Mouse (Mus musculus): ENCODE data around the gene Osbpl6. TPM values are rescaled to one million over a fixed set of nuclear protein-coding genes. Genes with fewer than 3 reads are reported as not detected.

Osbpl6 gene
- polyA plus RNA-seq, 1 experiment from 2014 or later, result 5.9 TPM

GRCm38 (mm10) chr2:76597521-76597920, 191.2 kb downstream of the Osbpl6 start:
- Histone ChIP-seq H3K9me3 (ENCODE audit: control insufficient read depth, low read length) (no peaks in the 10 kb centered on the region), H3K4me1 (ENCODE audit: control insufficient read depth in 2 of 2, insufficient read depth in 2 of 2, low read length in 2 of 2) (no peaks in the 10 kb centered on the region), H3K27ac (replicated peaks in 1 of 2; ENCODE audit: control insufficient read depth in 1 of 2, insufficient read depth in 1 of 2, low read depth in 2 of 2, low read length in 2 of 2) (no peak overlapping the region), H3K27me3 (ENCODE audit: control insufficient read depth, insufficient read depth, low read length) (no peaks in the 10 kb centered on the region), H3K9ac (ENCODE audit: low read length) (no peak overlapping the region), H3K4me3 (ENCODE audit: control insufficient read depth in 1 of 2, insufficient read depth in 1 of 2, low read depth in 1 of 2, low read length in 2 of 2) (no peak overlapping the region), H3K4me2 (ENCODE audit: low read length) (no peak overlapping the region), H3K36me3 (ENCODE audit: control insufficient read depth, insufficient read depth, low read length) (no peaks in the 10 kb centered on the region)
- no peak for ATAC-seq (ENCODE audit: insufficient number of reproducible peaks, insufficient read depth, low FRiP score, low read depth)
- WGBS, result 83% methylated on average over 11 of the region's 11 CpGs

- no peaks in the 10 kb centered on the region for H3K9me3 ChIP-seq (ENCODE audit: control insufficient read depth, low read length)
- no peak for ATAC-seq (ENCODE audit: insufficient number of reproducible peaks, insufficient read depth, low FRiP score, low read depth)
- WGBS, result 74% methylated on average over 5 of the region's 5 CpGs
- no peak overlapping the region for H3K27ac ChIP-seq (replicated peaks in 1 of 2; ENCODE audit: control insufficient read depth in 1 of 2, insufficient read depth in 1 of 2, low read depth in 2 of 2, low read length in 2 of 2)
- no peaks in the 10 kb centered on the region for H3K4me1 ChIP-seq (ENCODE audit: control insufficient read depth in 2 of 2, insufficient read depth in 2 of 2, low read length in 2 of 2)
- no peaks in the 10 kb centered on the region for H3K36me3 ChIP-seq (ENCODE audit: control insufficient read depth, insufficient read depth, low read length)
- H3K4me3 ChIP-seq (ENCODE audit: control insufficient read depth in 1 of 2, insufficient read depth in 1 of 2, low read depth in 1 of 2, low read length in 2 of 2), result no peak overlapping the region
- no peak overlapping the region for H3K4me2 ChIP-seq (ENCODE audit: low read length)
- H3K9ac ChIP-seq (ENCODE audit: low read length), result no peak overlapping the region
- no peaks in the 10 kb centered on the region for H3K27me3 ChIP-seq (ENCODE audit: control insufficient read depth, insufficient read depth, low read length)
Observed at GRCm38 (mm10) chr2:76599214-76599613, 192.9 kb downstream of the Osbpl6 start.

DNA sequence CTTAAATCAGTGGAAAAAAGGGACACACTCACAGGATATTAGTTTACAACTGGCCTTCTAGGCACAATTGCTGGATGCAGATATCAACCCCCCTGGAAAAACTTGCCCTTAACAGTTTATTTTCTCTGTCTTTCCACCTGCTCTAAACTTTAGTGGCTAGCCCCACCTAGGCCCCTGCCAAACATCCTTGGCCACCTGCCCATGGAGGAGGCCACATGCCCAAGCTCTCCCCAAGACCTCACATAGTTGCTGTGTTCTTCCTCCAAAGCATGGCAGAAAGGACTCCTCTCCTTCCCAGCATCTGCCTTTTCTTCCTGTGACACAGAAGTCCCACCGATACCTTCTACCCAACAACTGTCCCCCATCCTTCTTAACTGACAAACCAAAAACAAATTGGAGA, 195.9 kb downstream of the Osbpl6 start:
- Histone ChIP-seq H3K9me3 (ENCODE audit: control insufficient read depth, low read length) (no peaks in the 10 kb centered on the region), H3K4me2 (ENCODE audit: low read length) (no peak overlapping the region), H3K27ac (replicated peaks in 1 of 2; ENCODE audit: control insufficient read depth in 1 of 2, insufficient read depth in 1 of 2, low read depth in 2 of 2, low read length in 2 of 2) (no peak overlapping the region), H3K4me1 (ENCODE audit: control insufficient read depth in 2 of 2, insufficient read depth in 2 of 2, low read length in 2 of 2) (no peaks in the 10 kb centered on the region), H3K27me3 (ENCODE audit: control insufficient read depth, insufficient read depth, low read length) (no peaks in the 10 kb centered on the region), H3K9ac (ENCODE audit: low read length) (no peak overlapping the region), H3K36me3 (ENCODE audit: control insufficient read depth, insufficient read depth, low read length) (no peaks in the 10 kb centered on the region), H3K4me3 (ENCODE audit: control insufficient read depth in 1 of 2, insufficient read depth in 1 of 2, low read depth in 1 of 2, low read length in 2 of 2) (no peak overlapping the region)
- no peak for ATAC-seq (ENCODE audit: insufficient number of reproducible peaks, insufficient read depth, low FRiP score, low read depth)
- whole genome bisulfite sequencing, result 78% methylated on average over 1 of the region's 1 CpGs

DNA sequence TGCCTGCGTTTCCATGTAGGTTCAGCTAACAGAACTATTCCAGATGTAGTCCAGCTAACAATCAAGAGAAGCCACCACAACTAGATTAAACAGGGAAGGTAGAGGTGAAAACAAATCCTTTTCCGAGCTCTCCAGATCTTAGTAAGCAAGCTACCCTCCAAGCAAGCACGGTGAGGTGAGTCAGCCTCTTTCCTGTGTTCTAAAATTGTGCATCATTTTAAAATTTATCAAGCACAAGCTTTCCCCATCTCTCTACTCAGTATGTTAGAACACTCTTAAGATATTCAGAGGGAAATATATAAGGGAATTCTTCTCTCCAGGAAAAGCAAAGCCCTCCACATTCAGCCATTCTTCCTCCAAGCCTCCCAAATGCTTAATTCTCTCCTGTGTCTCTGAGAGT, 200.4 kb downstream of the Osbpl6 start:
- Histone ChIP-seq H3K27me3 (ENCODE audit: control insufficient read depth, insufficient read depth, low read length) (no peaks in the 10 kb centered on the region), H3K4me2 (ENCODE audit: low read length) (no peak overlapping the region), H3K27ac (replicated peaks in 1 of 2; ENCODE audit: control insufficient read depth in 1 of 2, insufficient read depth in 1 of 2, low read depth in 2 of 2, low read length in 2 of 2) (no peak overlapping the region), H3K9me3 (ENCODE audit: control insufficient read depth, low read length) (no peaks in the 10 kb centered on the region), H3K4me1 (ENCODE audit: control insufficient read depth in 2 of 2, insufficient read depth in 2 of 2, low read length in 2 of 2) (peaks cover 0 to 8% of the 10 kb centered on the region in 2 experiments; a peak in 3 of 4 replicates), H3K4me3 (ENCODE audit: control insufficient read depth in 1 of 2, insufficient read depth in 1 of 2, low read depth in 1 of 2, low read length in 2 of 2) (no peak overlapping the region), H3K36me3 (ENCODE audit: control insufficient read depth, insufficient read depth, low read length) (no peaks in the 10 kb centered on the region), H3K9ac (ENCODE audit: low read length) (no peak overlapping the region)
- 80% methylated on average over 3 of the region's 3 CpGs for WGBS
- no peak for ATAC-seq (ENCODE audit: insufficient number of reproducible peaks, insufficient read depth, low FRiP score, low read depth)

GRCm38 (mm10) chr2:76610326-76611104, 204.2 kb downstream of the Osbpl6 start:
- Histone ChIP-seq H3K27ac (replicated peaks in 1 of 2; ENCODE audit: control insufficient read depth in 1 of 2, insufficient read depth in 1 of 2, low read depth in 2 of 2, low read length in 2 of 2) (no peak overlapping the region), H3K9me3 (ENCODE audit: control insufficient read depth, low read length) (no peaks in the 10 kb centered on the region), H3K4me3 (ENCODE audit: control insufficient read depth in 1 of 2, insufficient read depth in 1 of 2, low read depth in 1 of 2, low read length in 2 of 2) (no peak overlapping the region), H3K27me3 (ENCODE audit: control insufficient read depth, insufficient read depth, low read length) (no peaks in the 10 kb centered on the region), H3K36me3 (ENCODE audit: control insufficient read depth, insufficient read depth, low read length) (no peaks in the 10 kb centered on the region), H3K4me1 (ENCODE audit: control insufficient read depth in 2 of 2, insufficient read depth in 2 of 2, low read length in 2 of 2) (peaks cover 0 to 8% of the 10 kb centered on the region in 2 experiments; a peak in 3 of 4 replicates), H3K9ac (ENCODE audit: low read length) (no peak overlapping the region), H3K4me2 (ENCODE audit: low read length) (no peak overlapping the region)
- 53% methylated on average over 10 of the region's 10 CpGs for WGBS
- ATAC-seq (ENCODE audit: insufficient number of reproducible peaks, insufficient read depth, low FRiP score, low read depth), result no peak

- ATAC-seq (ENCODE audit: insufficient number of reproducible peaks, insufficient read depth, low FRiP score, low read depth), result no peak
- H3K4me3 ChIP-seq (ENCODE audit: control insufficient read depth in 1 of 2, insufficient read depth in 1 of 2, low read depth in 1 of 2, low read length in 2 of 2), result no peak overlapping the region
Observed at GRCm38 (mm10) chr2:76611996-76612395, 205.7 kb downstream of the Osbpl6 start.

DNA sequence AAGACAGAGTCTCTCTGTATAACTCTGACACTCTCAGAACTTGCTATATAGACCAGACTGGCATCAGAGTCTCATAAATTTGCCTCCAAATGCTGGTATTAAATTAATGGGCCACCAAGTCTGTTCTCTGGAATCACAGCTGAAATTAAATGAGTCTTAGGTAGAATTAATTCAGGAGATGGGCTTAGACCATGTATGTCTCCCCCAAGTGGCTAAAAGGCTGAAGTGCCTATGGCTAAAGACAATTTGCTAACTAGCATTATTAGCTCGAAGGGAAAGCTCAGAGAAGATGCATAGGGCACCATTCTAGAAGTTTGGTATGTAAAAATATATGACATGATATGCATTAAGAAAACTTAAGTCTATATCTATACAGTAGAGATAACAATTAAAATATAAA, 211.8 kb downstream of the Osbpl6 start:
- no peaks in the 10 kb centered on the region for H3K9me3 ChIP-seq (ENCODE audit: control insufficient read depth, low read length)
- no peak overlapping the region for H3K4me2 ChIP-seq (ENCODE audit: low read length)
- H3K4me3 ChIP-seq (ENCODE audit: control insufficient read depth in 1 of 2, insufficient read depth in 1 of 2, low read depth in 1 of 2, low read length in 2 of 2), result no peak overlapping the region
- H3K36me3 ChIP-seq (ENCODE audit: control insufficient read depth, insufficient read depth, low read length), result no peaks in the 10 kb centered on the region
- no peaks in the 10 kb centered on the region for H3K4me1 ChIP-seq (ENCODE audit: control insufficient read depth in 2 of 2, insufficient read depth in 2 of 2, low read length in 2 of 2)
- H3K27me3 ChIP-seq (ENCODE audit: control insufficient read depth, insufficient read depth, low read length), result no peaks in the 10 kb centered on the region
- 34% methylated on average over 1 of the region's 1 CpGs for WGBS
- H3K27ac ChIP-seq (replicated peaks in 1 of 2; ENCODE audit: control insufficient read depth in 1 of 2, insufficient read depth in 1 of 2, low read depth in 2 of 2, low read length in 2 of 2), result no peak overlapping the region
- ATAC-seq (ENCODE audit: insufficient number of reproducible peaks, insufficient read depth, low FRiP score, low read depth), result no peak
- H3K9ac ChIP-seq (ENCODE audit: low read length), result no peak overlapping the region

More at GRCm38 (mm10) chr2:76611996-76612395, 205.7 kb downstream of the Osbpl6 start:
- Histone ChIP-seq H3K4me1 (ENCODE audit: control insufficient read depth in 2 of 2, insufficient read depth in 2 of 2, low read length in 2 of 2) (peaks cover 0 to 8% of the 10 kb centered on the region in 2 experiments; a peak in 3 of 4 replicates), H3K9ac (ENCODE audit: low read length) (no peak overlapping the region), H3K36me3 (ENCODE audit: control insufficient read depth, insufficient read depth, low read length) (no peaks in the 10 kb centered on the region), H3K27ac (replicated peaks in 1 of 2; ENCODE audit: control insufficient read depth in 1 of 2, insufficient read depth in 1 of 2, low read depth in 2 of 2, low read length in 2 of 2) (no peak overlapping the region), H3K9me3 (ENCODE audit: control insufficient read depth, low read length) (no peaks in the 10 kb centered on the region), H3K27me3 (ENCODE audit: control insufficient read depth, insufficient read depth, low read length) (no peaks in the 10 kb centered on the region), H3K4me2 (ENCODE audit: low read length) (no peak overlapping the region)
- 80% methylated on average over 3 of the region's 3 CpGs for WGBS

DNA sequence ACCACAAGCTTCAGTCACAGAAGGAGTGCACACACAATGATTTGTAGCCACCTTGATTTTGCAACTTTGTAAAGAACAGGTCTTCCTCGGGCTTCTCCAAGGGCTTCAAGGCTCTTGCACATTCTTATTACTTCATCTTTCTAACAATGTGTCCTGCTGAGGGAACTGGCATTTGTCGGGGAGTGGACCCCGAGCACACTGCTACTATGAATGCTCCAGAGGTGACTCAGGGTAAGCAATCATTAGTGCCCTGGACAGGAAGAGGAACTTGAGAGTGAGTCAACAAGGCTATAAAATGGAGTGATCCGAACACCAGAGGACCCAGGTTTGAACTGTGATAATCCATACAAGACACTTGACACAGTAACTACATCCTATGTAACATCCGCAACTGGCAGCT, 213.9 kb downstream of the Osbpl6 start:
- H3K27ac ChIP-seq (replicated peaks in 1 of 2; ENCODE audit: control insufficient read depth in 1 of 2, insufficient read depth in 1 of 2, low read depth in 2 of 2, low read length in 2 of 2), result no peak overlapping the region
- no peak overlapping the region for H3K4me2 ChIP-seq (ENCODE audit: low read length)
- H3K36me3 ChIP-seq (ENCODE audit: control insufficient read depth, insufficient read depth, low read length), result peaks cover 12% of the 10 kb centered on the region
- H3K4me1 ChIP-seq (ENCODE audit: control insufficient read depth in 2 of 2, insufficient read depth in 2 of 2, low read length in 2 of 2), result no peaks in the 10 kb centered on the region
- H3K27me3 ChIP-seq (ENCODE audit: control insufficient read depth, insufficient read depth, low read length), result no peaks in the 10 kb centered on the region
- no peak overlapping the region for H3K4me3 ChIP-seq (ENCODE audit: control insufficient read depth in 1 of 2, insufficient read depth in 1 of 2, low read depth in 1 of 2, low read length in 2 of 2)
- no peak overlapping the region for H3K9ac ChIP-seq (ENCODE audit: low read length)
- WGBS, result 79% methylated on average over 5 of the region's 5 CpGs
- ATAC-seq (ENCODE audit: insufficient number of reproducible peaks, insufficient read depth, low FRiP score, low read depth), result no peak
- H3K9me3 ChIP-seq (ENCODE audit: control insufficient read depth, low read length), result no peaks in the 10 kb centered on the region

All from heart, embryonic 14.5 days (tissue).